Comparison of ENCODE assay signal across 9 mouse cellular contexts in the genomic region with DNA sequence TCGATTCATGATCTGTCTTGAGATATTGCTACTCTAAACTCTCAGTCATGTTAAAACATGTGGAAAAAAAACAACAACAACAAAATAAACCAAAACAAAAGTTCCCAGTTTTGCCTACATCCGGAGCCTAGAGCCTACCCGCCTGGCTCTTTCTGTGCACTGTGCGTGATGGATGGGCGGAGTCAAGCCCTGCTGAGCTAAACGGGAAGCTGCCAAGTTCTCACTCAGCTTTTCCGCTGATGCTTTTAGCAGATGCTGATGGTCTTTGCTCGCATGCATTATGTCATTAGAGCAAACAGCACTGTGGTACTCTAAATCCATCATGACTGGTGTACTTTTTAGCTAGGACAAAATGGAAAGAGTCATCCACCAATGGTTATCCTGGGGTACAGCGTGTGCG. TPM values are rescaled to one million over a fixed set of nuclear protein-coding genes. Genes with fewer than 3 reads are reported as not detected.
DNase-seq lines count a peak whose midpoint lies in the region; ATAC-seq and TF ChIP-seq lines count a peak whose summit lies in the region.
"Had no signal": no experiment of that assay in that cellular context is flagged by ENCODE, and none has a peak within 500 bp of the region (broad histone marks: within the 10 kb centered on the region; RNA-seq: fewer than 3 reads in every experiment).

No protein-coding gene starts in this region.

- H3K9me3 ChIP-seq in embryonic facial prominence, embryonic 14.5 days (ENCODE audit: control insufficient read depth, low read length): no peaks in the 10 kb centered on the region
- H3K9me3 ChIP-seq in heart, embryonic 14.5 days (ENCODE audit: control insufficient read depth, low read length): no peaks in the 10 kb centered on the region
- H3K9me3 ChIP-seq in limb, embryonic 10.5 days (replicated peaks): no peaks in the 10 kb centered on the region
- H3K9me3 ChIP-seq in midbrain, postnatal 0 days (ENCODE audit: low read length): no peaks in the 10 kb centered on the region

- DNase-seq in left cerebral cortex, postnatal 4 days: peak; percentile 58
- DNase-seq in left cerebral cortex, adult 9 months (ENCODE audit: low spot score in 2 of 2): no peak
- DNase-seq in embryonic facial prominence, embryonic 14.5 days (ENCODE audit: low spot score): peak; percentile 84
- no peak for DNase-seq in limb, embryonic 10.5 days (ENCODE audit: low spot score)
- DNase-seq in midbrain, postnatal 0 days (ENCODE audit: low spot score): peak; percentile 67
- DNase-seq in urinary bladder, postnatal 25 days (ENCODE audit: low spot score): no peak
- DNase-seq in right cerebral cortex, postnatal 4 days: no peak

- H3K4me2 ChIP-seq in embryonic facial prominence, embryonic 14.5 days (ENCODE audit: low read depth, low read length): peak overlapping the region; percentile 17; the same call in 1 of the 2 replicates
- peak overlapping the region; percentile 42 for H3K4me2 ChIP-seq in heart, embryonic 14.5 days (ENCODE audit: low read length)
- 0 out of 2 replicates have a peak overlapping the region, but pooled peaks have one; percentile 12 for H3K4me2 ChIP-seq in midbrain, postnatal 0 days (ENCODE audit: low read depth, low read length, poor library complexity, severe bottlenecking)

- no peak overlapping the region for H3K4me3 ChIP-seq in embryonic facial prominence, embryonic 14.5 days (ENCODE audit: low read depth, low read length)
- no peak overlapping the region; a peak in 1 of 4 replicates for H3K4me3 ChIP-seq in heart, embryonic 14.5 days (ENCODE audit: control insufficient read depth in 1 of 2, insufficient read depth in 1 of 2, low read depth in 1 of 2, low read length in 2 of 2)
- H3K4me3 ChIP-seq in limb, embryonic 10.5 days: peak overlapping the region; percentile 11; the same call in 1 of the 2 replicates
- no peak overlapping the region for H3K4me3 ChIP-seq in midbrain, postnatal 0 days (ENCODE audit: low read depth, low read length)
- H3K4me3 ChIP-seq: myocyte had no signal

- WGBS in embryonic facial prominence, embryonic 14.5 days: 30% methylated on average over 10 of the region's 10 CpGs
- WGBS in heart, embryonic 14.5 days: 31% methylated on average over 10 of the region's 10 CpGs
- WGBS in limb, embryonic 10.5 days: 44% methylated on average over 10 of the region's 10 CpGs
- 33% methylated on average over 10 of the region's 10 CpGs for WGBS in midbrain, postnatal 0 days

- no peaks in the 10 kb centered on the region for H3K4me1 ChIP-seq in embryonic facial prominence, embryonic 14.5 days (ENCODE audit: control insufficient read depth, insufficient read depth, low read length)
- no peaks in the 10 kb centered on the region for H3K4me1 ChIP-seq in heart, embryonic 14.5 days (ENCODE audit: control insufficient read depth in 2 of 2, insufficient read depth in 2 of 2, low read length in 2 of 2)
- peaks cover 2% of the 10 kb centered on the region; the same call in 1 of the 2 replicates for H3K4me1 ChIP-seq in limb, embryonic 10.5 days
- no peaks in the 10 kb centered on the region for H3K4me1 ChIP-seq in midbrain, postnatal 0 days (ENCODE audit: insufficient read depth, low read length)

- H3K27ac ChIP-seq in embryonic facial prominence, embryonic 14.5 days (replicated peaks; ENCODE audit: low read depth, low read length): no peak overlapping the region
- H3K27ac ChIP-seq in heart, embryonic 14.5 days (replicated peaks in 1 of 2; ENCODE audit: control insufficient read depth in 1 of 2, insufficient read depth in 1 of 2, low read depth in 2 of 2, low read length in 2 of 2): no peak overlapping the region
- no peak overlapping the region for H3K27ac ChIP-seq in limb, embryonic 10.5 days
- no peak overlapping the region for H3K27ac ChIP-seq in midbrain, postnatal 0 days (ENCODE audit: low read depth, low read length)

- H3K27me3 ChIP-seq in embryonic facial prominence, embryonic 14.5 days (replicated peaks; ENCODE audit: control insufficient read depth, insufficient read depth, low read length): no peaks in the 10 kb centered on the region
- H3K27me3 ChIP-seq in heart, embryonic 14.5 days (ENCODE audit: control insufficient read depth, insufficient read depth, low read length): no peaks in the 10 kb centered on the region
- H3K27me3 ChIP-seq in limb, embryonic 10.5 days (ENCODE audit: low read depth, poor library complexity, severe bottlenecking): no peaks in the 10 kb centered on the region
- H3K27me3 ChIP-seq in midbrain, postnatal 0 days (ENCODE audit: insufficient read depth, low read length): no peaks in the 10 kb centered on the region

- no peak overlapping the region for H3K9ac ChIP-seq in embryonic facial prominence, embryonic 14.5 days (ENCODE audit: low read depth, low read length)
- no peak overlapping the region for H3K9ac ChIP-seq in heart, embryonic 14.5 days (ENCODE audit: low read length)
- H3K9ac ChIP-seq in midbrain, postnatal 0 days (replicated peaks; ENCODE audit: low read length, poor library complexity, severe bottlenecking): no peak overlapping the region

- ATAC-seq in embryonic facial prominence, embryonic 14.5 days (ENCODE audit: low read depth): peak; percentile 68; the same call in 1 of the 2 replicates
- ATAC-seq in heart, embryonic 14.5 days (ENCODE audit: insufficient number of reproducible peaks, insufficient read depth, low FRiP score, low read depth): no peak
- no peak for ATAC-seq in midbrain, postnatal 0 days (ENCODE audit: low FRiP score)

- TF ChIP-seq CTCF in midbrain, postnatal 0 days (IDR thresholded peaks at IDR 0.05): no peak

- intact Hi-C loops in left cerebral cortex, postnatal 4 days (cut with DNase I): no loop called here

- no peaks in the 10 kb centered on the region for H3K36me3 ChIP-seq in embryonic facial prominence, embryonic 14.5 days (ENCODE audit: control insufficient read depth, insufficient read depth, low read length)
- H3K36me3 ChIP-seq in heart, embryonic 14.5 days (ENCODE audit: control insufficient read depth, insufficient read depth, low read length): no peaks in the 10 kb centered on the region
- H3K36me3 ChIP-seq in limb, embryonic 10.5 days: no peaks in the 10 kb centered on the region
- no peaks in the 10 kb centered on the region for H3K36me3 ChIP-seq in midbrain, postnatal 0 days (ENCODE audit: insufficient read depth, low read length)

RNA-seq across cellular contexts. Expression of gene Ddx59, which starts 20.6 kb away (rescaled TPM):
- total RNA-seq in left cerebral cortex, postnatal 4 days (2021): 10 to 100 TPM; 11.2 to 14.1 TPM
- 17.0 and 18.7 TPM in 2 replicates for polyA plus RNA-seq in embryonic facial prominence, embryonic 14.5 days (2014; fragmentation: Nextera tagmentation; extraction: Ambion mirVana)
- 11.2 and 12.5 TPM in 2 replicates for polyA plus RNA-seq in heart, embryonic 14.5 days (2014; fragmentation: Nextera tagmentation; extraction: Ambion mirVana)
- 16.5 and 17.8 TPM in 2 replicates for polyA plus RNA-seq in limb, embryonic 10.5 days (2016; fragmentation: Nextera tagmentation; extraction: Ambion mirVana)
- total RNA-seq in midbrain, postnatal 0 days (2014; rRNA removed): 12.4 and 17.5 TPM in 2 replicates
- polyA plus RNA-seq in midbrain, postnatal 0 days (2015; fragmentation: Nextera tagmentation; extraction: Ambion mirVana): 15.3 and 17.0 TPM in 2 replicates

RNA-seq across cellular contexts. Expression of gene Camsap2, which starts 48.6 kb away (rescaled TPM):
- 100 to 1,000 TPM; 153 to 159 TPM for total RNA-seq in left cerebral cortex, postnatal 4 days (2021)
- polyA plus RNA-seq in embryonic facial prominence, embryonic 14.5 days (2014; fragmentation: Nextera tagmentation; extraction: Ambion mirVana): 18.4 and 20.3 TPM in 2 replicates
- polyA plus RNA-seq in heart, embryonic 14.5 days (2014; fragmentation: Nextera tagmentation; extraction: Ambion mirVana): 12.8 and 13.0 TPM in 2 replicates
- 11.6 and 11.7 TPM in 2 replicates for polyA plus RNA-seq in limb, embryonic 10.5 days (2016; fragmentation: Nextera tagmentation; extraction: Ambion mirVana)
- 137 and 143 TPM in 2 replicates for total RNA-seq in midbrain, postnatal 0 days (2014; rRNA removed)
- polyA plus RNA-seq in midbrain, postnatal 0 days (2015; fragmentation: Nextera tagmentation; extraction: Ambion mirVana): 19.0 and 21.9 TPM in 2 replicates

Comparison
In these comparisons a context has a peak if more than half of its experiments do, and no peak if none do; other contexts are left out.
1. DNase-seq: peak in left cerebral cortex, postnatal 4 days (single experiment), embryonic facial prominence, embryonic 14.5 days (single experiment) and midbrain, postnatal 0 days (single experiment); none in left cerebral cortex, adult 9 months (0 of 2), limb, embryonic 10.5 days (single experiment), urinary bladder, postnatal 25 days (single experiment) and right cerebral cortex, postnatal 4 days (single experiment).
2. Peak in every context shown above with its lines, with median percentiles within 50 percentile points of each other: H3K4me2 ChIP-seq.